Mouse (Mus musculus): Measurements from ENCODE around the gene Rtn4rl2. TPM values are rescaled to one million over a fixed set of nuclear protein-coding genes. Genes with fewer than 3 reads are reported as not detected.
A peak's percentile ranks its signal among the peaks of the same experiment; 100 is the strongest.

Rtn4rl2 gene
- total RNA-seq, 4 experiments from 2014 or later, result 1.2 to 1.8 (median 1.6) TPM

GRCm38 (mm10) chr2:84841905-84842304 lies 44.6 kb downstream of the Rtn4rl2 start:
- DNase-seq, result no peak

GRCm38 (mm10) chr2:84840748-84841563 lies 45.6 kb downstream of the Rtn4rl2 start:
- no peak for DNase-seq

- no peak for DNase-seq
Measured at GRCm38 (mm10) chr2:84840016-84840747, 46.3 kb downstream of the Rtn4rl2 start.

GRCm38 (mm10) chr2:84838993-84839980 lies 47.2 kb downstream of the Rtn4rl2 start:
- DNase-seq, result no peak

- DNase-seq, result no peak
Measured at GRCm38 (mm10) chr2:84838593-84838949, 47.9 kb downstream of the Rtn4rl2 start, which contains the start of gene Slc43a1. Gene Slc43a1 (plus strand): TSS chr2:84838850.

- no peak for DNase-seq
Measured at GRCm38 (mm10) chr2:84837817-84838592, 48.5 kb downstream of the Rtn4rl2 start.

- no peak for DNase-seq
Measured at GRCm38 (mm10) chr2:84837107-84837506, 49.4 kb downstream of the Rtn4rl2 start.

- peak; percentile 72 for DNase-seq
Measured at GRCm38 (mm10) chr2:84831666-84832391, 54.7 kb downstream of the Rtn4rl2 start.

- no peak for DNase-seq
Measured at GRCm38 (mm10) chr2:84827283-84827920, 59.1 kb downstream of the Rtn4rl2 start.

GRCm38 (mm10) chr2:84826488-84827282 lies 59.8 kb downstream of the Rtn4rl2 start, which contains the start of gene Timm10:
Gene Timm10 (plus strand): TSS chr2:84826997.
- DNase-seq, result peak; percentile 90

- no peak for DNase-seq
Measured at GRCm38 (mm10) chr2:84823237-84823636, 63.3 kb downstream of the Rtn4rl2 start.

GRCm38 (mm10) chr2:84822552-84822951 lies 64.0 kb downstream of the Rtn4rl2 start, which contains the start of gene Smtnl1:
Gene Smtnl1 (minus strand): TSS chr2:84822652.
- no peak for DNase-seq

Small RNA genes lying within 50 kb of the gene (microRNA-seq; reads per million reads assigned to microRNA genes)
- 0 reads per million in 2 experiments for gene Gm24332

Other genes starting within 250 kb of the Rtn4rl2 start
- gene Ctnnd1, start 235.9 kb downstream of the Rtn4rl2 start, total RNA-seq (2022), result 100 to 1,000 TPM; 125 to 161 (median 155) TPM
- under 1 TPM in 2 of 4 experiments, not detected in 2; 0.10 to 0.12 TPM for gene Btbd18, start 227.6 kb downstream of the Rtn4rl2 start, total RNA-seq (2022)
- 10 to 100 TPM; 31.8 to 49.5 (median 35.8) TPM for gene Selenoh, start 215.9 kb downstream of the Rtn4rl2 start, total RNA-seq (2022)
- gene Gm28635, start 208.7 kb downstream of the Rtn4rl2 start, total RNA-seq (2022), result not detected
- 10 to 100 TPM; 21.1 to 30.7 (median 26.0) TPM for gene Med19, start 208.3 kb downstream of the Rtn4rl2 start, total RNA-seq (2022)
- 100 to 1,000 TPM; 161 to 203 (median 188) TPM for gene Tmx2, start 207.6 kb downstream of the Rtn4rl2 start, total RNA-seq (2022)
- gene Zdhhc5, start 171.5 kb downstream of the Rtn4rl2 start, total RNA-seq (2022), result 10 to 100 TPM; 58.8 to 72.1 (median 62.7) TPM
- gene Clp1, start 159.4 kb downstream of the Rtn4rl2 start, total RNA-seq (2022), result 10 to 100 TPM; 12.6 to 15.2 (median 14.3) TPM
- gene Ypel4, start 152.7 kb downstream of the Rtn4rl2 start, total RNA-seq (2022), result 10 to 100 TPM in 2 of 4 experiments, 1 to 10 TPM in 2; 4.5 to 11.8 (median 9.7) TPM
- 1 to 10 TPM; 1.7 to 4.3 (median 2.8) TPM for gene Gm19426, start 143.1 kb downstream of the Rtn4rl2 start, total RNA-seq (2022)
- gene Serping1, start 111.3 kb downstream of the Rtn4rl2 start, total RNA-seq (2022), result 100 to 1,000 TPM in 1 of 4 experiments, 10 to 100 TPM in 3; 80.5 to 116 (median 91.7) TPM
- gene Ube2l6, start 87.9 kb downstream of the Rtn4rl2 start, total RNA-seq (2022), result 10 to 100 TPM; 13.3 to 20.7 (median 15.2) TPM
- not detected for gene Smtnl1, start 64.1 kb downstream of the Rtn4rl2 start, total RNA-seq (2022)
- gene Timm10, start 59.7 kb downstream of the Rtn4rl2 start, total RNA-seq (2022), result 10 to 100 TPM; 28.2 to 43.5 (median 39.5) TPM
- gene Slc43a1, start 47.9 kb downstream of the Rtn4rl2 start, total RNA-seq (2022), result 1 to 10 TPM; 3.0 to 7.5 (median 5.5) TPM
- gene Slc43a3, start 49.9 kb upstream of the Rtn4rl2 start, total RNA-seq (2022), result 10 to 100 TPM; 63.1 to 81.5 (median 75.7) TPM
- gene Prg2, start 93.8 kb upstream of the Rtn4rl2 start, total RNA-seq (2022), result not detected
- not detected for gene Prg3, start 101.5 kb upstream of the Rtn4rl2 start, total RNA-seq (2022)
- gene Ssrp1, start 150.5 kb upstream of the Rtn4rl2 start, total RNA-seq (2022), result 100 to 1,000 TPM; 130 to 156 (median 142) TPM
- gene P2rx3, start 150.8 kb upstream of the Rtn4rl2 start, total RNA-seq (2022), result 1 to 10 TPM in 3 of 4 experiments, under 1 TPM in 1; 0.83 to 1.8 (median 1.3) TPM
- 100 to 1,000 TPM; 103 to 135 (median 120) TPM for gene Tnks1bp1, start 161.3 kb upstream of the Rtn4rl2 start, total RNA-seq (2022)
- 10 to 100 TPM in 1 of 4 experiments, 1 to 10 TPM in 3; 4.3 to 17.6 (median 8.0) TPM for gene Aplnr, start 249.5 kb upstream of the Rtn4rl2 start, total RNA-seq (2022)

Data from adrenal gland, adult 8-10 months (tissue).